Mouse (Mus musculus) lung, embryonic 15.5 days (tissue): ENCODE results near the gene Slc9a9. TPM values are rescaled to one million over a fixed set of nuclear protein-coding genes. Genes with fewer than 3 reads are reported as not detected.

Experiments used
- ATAC-seq: fragments of 200-750 bp; cut with Nextera tagmentation; 2 replicates; pipeline ENCODE4 v1.8.0; 2017; ENCODE audit warnings: moderate number of reproducible peaks, borderline replicate concordance; ENCODE audit not compliant: low FRiP score, low TSS enrichment; ENCODE audit errors: extremely low read depth
- H3K27ac ChIP-seq: fragments of 300-500 bp; sonication (generic); 2 replicates; pipeline ENCODE4 v1.5.1; 2015; ENCODE audit warnings: moderate library complexity, mild to moderate bottlenecking, inconsistent platforms
- H3K27me3 ChIP-seq: fragments of 300-500 bp; sonication (generic); 2 replicates; pipeline ENCODE4 v1.6.1; 2015; ENCODE audit warnings: inconsistent platforms
- H3K36me3 ChIP-seq: fragments of 300-500 bp; sonication (generic); 2 replicates; pipeline ENCODE4 v1.6.1; 2015; ENCODE audit warnings: inconsistent platforms
- H3K4me1 ChIP-seq: fragments of 300-500 bp; sonication (generic); 2 replicates; pipeline ENCODE4 v1.6.1; 2015; ENCODE audit warnings: inconsistent platforms
- H3K4me2 ChIP-seq: fragments of 300-500 bp; sonication (generic); 2 replicates; pipeline ENCODE4 v1.6.1; 2015; ENCODE audit warnings: inconsistent platforms, mild to moderate bottlenecking, moderate library complexity
- H3K4me3 ChIP-seq: fragments of 300-500 bp; sonication (generic); 2 replicates; pipeline ENCODE4 v1.5.1; 2015; ENCODE audit warnings: mild to moderate bottlenecking, inconsistent platforms
- H3K9ac ChIP-seq: fragments of 300-500 bp; sonication (generic); 2 replicates; pipeline ENCODE4 v1.6.1; 2015; ENCODE audit warnings: inconsistent platforms
- H3K9me3 ChIP-seq: fragments of 300-500 bp; sonication (generic); 2 replicates; pipeline ENCODE4 v1.6.1; 2016; ENCODE audit warnings: inconsistent platforms
- WGBS: fragments of 180-500 bp; shearing (Covaris S2); methylation state at CpG from one replicate; pipeline ENCODE4 v1.1.7; 2015; 5-methylcytosine and 5-hydroxymethylcytosine counted together
- polyA plus RNA-seq: library from polyadenylated mRNA; unstranded; fragments of >200 nt; fragmentation: Nextera tagmentation; extraction: Ambion mirVana; gene quantifications from 2 replicates; pipeline ENCODE4 v1.2.1, GENCODE M21; 2015

The Slc9a9 gene
- polyA plus RNA-seq, 1 experiment from 2014 or later, result 4.3 TPM

DNA sequence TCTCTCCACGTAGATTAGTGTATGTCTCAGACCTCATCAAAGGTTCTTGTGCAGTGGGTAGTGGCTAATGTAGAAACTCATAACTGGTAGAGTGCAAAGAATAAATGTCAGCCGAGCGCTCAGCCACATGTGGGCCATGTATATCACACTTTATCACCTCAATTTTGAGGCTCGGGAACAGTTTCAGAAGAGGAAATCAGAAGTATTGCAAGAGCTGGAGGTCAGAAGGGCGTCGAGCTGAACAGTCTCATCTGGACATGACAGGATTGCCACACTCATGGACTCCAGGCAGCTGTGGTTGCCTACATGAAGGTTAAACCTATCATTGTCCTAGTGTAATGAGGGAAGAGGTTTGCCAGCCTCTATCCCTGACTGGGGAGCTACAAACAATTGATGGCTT is 177.9 kb downstream of the Slc9a9 start:
- Histone ChIP-seq H3K4me2 (no peak overlapping the region), H3K27ac (no peak overlapping the region), H3K4me1 (no peaks in the 10 kb centered on the region), H3K9me3 (no peaks in the 10 kb centered on the region), H3K4me3 (no peak overlapping the region), H3K27me3 (no peaks in the 10 kb centered on the region), H3K36me3 (no peaks in the 10 kb centered on the region), H3K9ac (no peak overlapping the region)
- peak; percentile 85; the same call in 1 of the 2 replicates for ATAC-seq
- WGBS, result 56% methylated on average over 6 of the region's 6 CpGs

- no peak overlapping the region for H3K27ac ChIP-seq
- H3K36me3 ChIP-seq, result no peaks in the 10 kb centered on the region
- H3K4me2 ChIP-seq, result no peak overlapping the region
- H3K4me3 ChIP-seq, result no peak overlapping the region
- no peaks in the 10 kb centered on the region for H3K9me3 ChIP-seq
- H3K4me1 ChIP-seq, result no peaks in the 10 kb centered on the region
- ATAC-seq, result no peak
- H3K9ac ChIP-seq, result no peak overlapping the region
- WGBS, result 55% methylated on average over 3 of the region's 3 CpGs
- H3K27me3 ChIP-seq, result no peaks in the 10 kb centered on the region
These were observed 181.8 kb downstream of the Slc9a9 start for GRCm38 (mm10) chr9:94851550-94851949.

DNA sequence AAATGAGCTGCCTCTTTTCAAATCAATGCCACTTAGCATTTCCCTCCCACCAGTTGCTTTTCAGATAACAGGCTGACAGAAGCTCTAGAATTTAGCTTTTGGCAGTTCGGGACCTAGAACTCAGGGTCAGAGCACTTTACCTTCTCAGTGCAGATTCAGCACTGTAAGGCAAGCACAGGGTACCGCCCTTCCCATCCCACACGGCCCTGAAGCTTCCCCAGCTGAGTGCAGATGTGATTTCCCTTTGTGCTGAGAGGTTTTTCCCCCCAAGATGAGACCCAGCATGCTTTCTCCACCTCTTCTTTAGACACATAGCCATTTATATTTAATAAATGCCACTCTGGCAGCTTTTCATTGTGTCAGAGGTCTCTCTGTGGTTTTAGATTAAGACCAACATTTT is 186.4 kb downstream of the Slc9a9 start:
- H3K27ac ChIP-seq, result no peak overlapping the region
- H3K27me3 ChIP-seq, result no peaks in the 10 kb centered on the region
- ATAC-seq, result no peak
- no peak overlapping the region for H3K9ac ChIP-seq
- WGBS, result 57% methylated on average over 3 of the region's 3 CpGs
- no peaks in the 10 kb centered on the region for H3K4me1 ChIP-seq
- no peak overlapping the region for H3K4me2 ChIP-seq
- no peak overlapping the region for H3K4me3 ChIP-seq
- H3K9me3 ChIP-seq, result no peaks in the 10 kb centered on the region
- H3K36me3 ChIP-seq, result no peaks in the 10 kb centered on the region

DNA sequence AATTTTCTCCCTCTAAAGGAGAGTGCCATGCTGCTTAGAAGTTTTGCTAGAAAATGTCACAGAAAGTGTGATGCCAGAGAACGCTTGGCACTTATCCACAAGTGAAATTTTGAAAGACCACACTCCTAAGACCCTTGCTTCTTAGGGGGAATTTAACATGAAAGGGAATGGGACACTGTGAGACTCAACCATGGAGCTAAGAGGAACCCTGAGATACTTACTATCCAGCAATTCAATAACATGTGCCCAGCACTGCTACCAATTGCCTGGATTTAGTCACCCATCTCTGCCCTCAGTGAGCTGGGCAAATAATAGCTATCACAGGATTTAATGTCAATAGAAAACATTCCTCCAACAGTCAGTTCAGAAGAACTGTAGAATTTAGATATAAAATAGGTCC is 198.8 kb downstream of the Slc9a9 start:
- H3K36me3 ChIP-seq, result no peaks in the 10 kb centered on the region
- H3K4me3 ChIP-seq, result no peak overlapping the region
- 0 out of 2 replicates have a peak, but pooled peaks cover 3% of the 10 kb centered on the region for H3K4me1 ChIP-seq
- H3K4me2 ChIP-seq, result no peak overlapping the region
- 41% methylated on average over 1 of the region's 1 CpGs for WGBS
- no peak overlapping the region for H3K9ac ChIP-seq
- no peaks in the 10 kb centered on the region for H3K27me3 ChIP-seq
- H3K27ac ChIP-seq, result no peak overlapping the region
- no peak for ATAC-seq
- no peaks in the 10 kb centered on the region for H3K9me3 ChIP-seq

GRCm38 (mm10) chr9:94869023-94869799 is 199.5 kb downstream of the Slc9a9 start:
- Histone ChIP-seq H3K4me3 (no peak overlapping the region), H3K9me3 (no peaks in the 10 kb centered on the region), H3K27ac (no peak overlapping the region), H3K27me3 (no peaks in the 10 kb centered on the region), H3K4me2 (no peak overlapping the region), H3K36me3 (no peaks in the 10 kb centered on the region), H3K4me1 (0 out of 2 replicates have a peak, but pooled peaks cover 3% of the 10 kb centered on the region), H3K9ac (no peak overlapping the region)
- ATAC-seq, result no peak
- 66% methylated on average over 4 of the region's 4 CpGs for WGBS

GRCm38 (mm10) chr9:94882517-94882916 is 212.8 kb downstream of the Slc9a9 start:
- no peaks in the 10 kb centered on the region for H3K4me1 ChIP-seq
- 79% methylated on average over 3 of the region's 3 CpGs for WGBS
- no peak overlapping the region for H3K9ac ChIP-seq
- H3K36me3 ChIP-seq, result no peaks in the 10 kb centered on the region
- H3K27me3 ChIP-seq, result no peaks in the 10 kb centered on the region
- no peaks in the 10 kb centered on the region for H3K9me3 ChIP-seq
- ATAC-seq, result no peak
- no peak overlapping the region for H3K27ac ChIP-seq
- H3K4me3 ChIP-seq, result no peak overlapping the region
- H3K4me2 ChIP-seq, result no peak overlapping the region

- no peaks in the 10 kb centered on the region for H3K9me3 ChIP-seq
- no peaks in the 10 kb centered on the region for H3K27me3 ChIP-seq
- no peak overlapping the region for H3K4me3 ChIP-seq
- no peak overlapping the region for H3K27ac ChIP-seq
- 66% methylated on average over 5 of the region's 5 CpGs for WGBS
- no peak overlapping the region for H3K4me2 ChIP-seq
- no peak for ATAC-seq
- H3K36me3 ChIP-seq, result no peaks in the 10 kb centered on the region
- H3K9ac ChIP-seq, result no peak overlapping the region
- no peaks in the 10 kb centered on the region for H3K4me1 ChIP-seq
These were observed 213.7 kb downstream of the Slc9a9 start for GRCm38 (mm10) chr9:94883435-94883834.

DNA sequence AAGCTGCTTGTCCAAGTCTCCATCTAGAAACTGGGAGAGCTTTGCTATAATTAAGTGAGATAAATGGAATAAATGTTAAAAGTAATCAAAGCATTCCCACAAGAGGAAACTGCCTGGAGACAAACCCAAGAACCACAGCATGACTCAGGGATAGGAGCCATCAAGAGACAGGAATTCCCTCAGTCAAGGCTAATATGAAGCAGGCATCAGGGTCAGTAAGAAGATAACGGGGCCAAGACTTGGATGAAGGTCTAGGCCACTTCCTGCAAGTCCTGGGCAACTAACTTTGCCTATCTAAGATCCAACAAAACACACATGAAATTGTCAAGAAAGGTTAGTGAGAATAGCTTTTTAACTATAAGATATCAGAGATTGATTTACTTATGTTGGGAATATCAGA is 215.4 kb downstream of the Slc9a9 start:
- no peak overlapping the region for H3K4me3 ChIP-seq
- no peaks in the 10 kb centered on the region for H3K36me3 ChIP-seq
- no peak overlapping the region for H3K27ac ChIP-seq
- H3K9ac ChIP-seq, result no peak overlapping the region
- no peak overlapping the region for H3K4me2 ChIP-seq
- H3K4me1 ChIP-seq, result no peaks in the 10 kb centered on the region
- no peaks in the 10 kb centered on the region for H3K27me3 ChIP-seq
- H3K9me3 ChIP-seq, result no peaks in the 10 kb centered on the region
- 71% methylated on average over 1 of the region's 1 CpGs for WGBS
- no peak for ATAC-seq

GRCm38 (mm10) chr9:94889647-94890046 is 219.9 kb downstream of the Slc9a9 start:
- Histone ChIP-seq H3K4me2 (no peak overlapping the region), H3K4me1 (no peaks in the 10 kb centered on the region), H3K27me3 (no peaks in the 10 kb centered on the region), H3K9ac (no peak overlapping the region), H3K27ac (no peak overlapping the region), H3K9me3 (no peaks in the 10 kb centered on the region), H3K36me3 (no peaks in the 10 kb centered on the region), H3K4me3 (no peak overlapping the region)
- ATAC-seq, result no peak

- H3K9me3 ChIP-seq, result no peaks in the 10 kb centered on the region
- H3K9ac ChIP-seq, result no peak overlapping the region
- no peaks in the 10 kb centered on the region for H3K27me3 ChIP-seq
- no peaks in the 10 kb centered on the region for H3K36me3 ChIP-seq
- H3K27ac ChIP-seq, result no peak overlapping the region
- H3K4me1 ChIP-seq, result no peaks in the 10 kb centered on the region
- no peak overlapping the region for H3K4me3 ChIP-seq
- H3K4me2 ChIP-seq, result no peak overlapping the region
- no peak for ATAC-seq
- 64% methylated on average over 5 of the region's 5 CpGs for WGBS
These were observed 226.2 kb downstream of the Slc9a9 start for GRCm38 (mm10) chr9:94895882-94896281.

- H3K9me3 ChIP-seq, result no peaks in the 10 kb centered on the region
- H3K36me3 ChIP-seq, result no peaks in the 10 kb centered on the region
- ATAC-seq, result no peak
- no peak overlapping the region for H3K4me2 ChIP-seq
- no peak overlapping the region for H3K27ac ChIP-seq
- no peak overlapping the region for H3K9ac ChIP-seq
- no peaks in the 10 kb centered on the region for H3K27me3 ChIP-seq
- no peak overlapping the region for H3K4me3 ChIP-seq
- no peaks in the 10 kb centered on the region for H3K4me1 ChIP-seq
These were observed 234.5 kb downstream of the Slc9a9 start for GRCm38 (mm10) chr9:94904180-94904579.

DNA sequence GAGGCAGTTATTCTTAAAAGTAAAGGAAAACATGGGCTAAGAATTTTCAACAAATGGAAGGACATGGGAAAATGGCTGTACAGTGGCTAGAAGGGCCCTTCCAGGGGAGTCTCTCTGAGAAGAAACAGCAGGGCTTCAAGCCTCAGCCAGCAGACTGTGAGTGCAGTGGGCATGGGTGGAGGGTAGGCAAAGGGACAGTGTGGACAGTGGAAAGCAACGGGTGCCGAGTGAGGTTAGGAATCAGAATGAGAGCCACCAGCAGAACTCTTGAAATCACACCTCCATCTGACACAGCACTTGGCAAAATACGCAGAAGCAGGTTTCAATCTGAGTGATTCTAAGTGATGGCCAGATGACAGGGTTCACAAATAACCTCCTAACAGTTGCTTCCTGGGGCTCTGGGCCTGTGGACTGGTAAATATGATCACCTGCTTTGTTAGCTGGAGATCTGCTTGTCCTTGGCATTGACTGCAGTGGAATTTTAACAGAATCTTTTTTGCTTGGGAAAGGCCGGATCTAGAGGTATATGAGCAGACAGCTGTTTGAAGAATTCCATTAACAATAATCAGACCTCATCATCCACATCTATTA is 237.4 kb downstream of the Slc9a9 start:
- Histone ChIP-seq H3K9ac (no peak overlapping the region), H3K27me3 (no peaks in the 10 kb centered on the region), H3K36me3 (no peaks in the 10 kb centered on the region), H3K9me3 (no peaks in the 10 kb centered on the region), H3K4me1 (no peaks in the 10 kb centered on the region), H3K4me2 (no peak overlapping the region), H3K27ac (no peak overlapping the region), H3K4me3 (no peak overlapping the region)
- 70% methylated on average over 4 of the region's 4 CpGs for WGBS
- no peak for ATAC-seq
